Mouse (Mus musculus) liver, embryonic 14.5 days (tissue): ENCODE results near the gene R3hdm2. TPM values are rescaled to one million over a fixed set of nuclear protein-coding genes. Genes with fewer than 3 reads are reported as not detected.

Experiments
- ATAC-seq: fragments of 200-750 bp; cut with Nextera tagmentation; 2 replicates; pipeline ENCODE4 v1.8.0; 2017; ENCODE audit warnings: moderate number of reproducible peaks, mild to moderate bottlenecking, moderate library complexity; ENCODE audit not compliant: insufficient read depth
- DNase-seq, 3 experiments: peaks; one replicate each; pipeline ENCODE4 v3.0.0-alpha.2; 2012 to 2013; ENCODE audit warnings: low read depth in 3 of 3, low spot score in 3 of 3
- H3K27ac ChIP-seq: fragments of 300-500 bp; sonication (generic); 2 replicates; pipeline ENCODE4 v1.5.1; 2014; ENCODE audit warnings: moderate library complexity, mild to moderate bottlenecking, control low read depth, inconsistent platforms
- H3K27me3 ChIP-seq: fragments of 300-500 bp; sonication (generic); 2 replicates; pipeline ENCODE4 v1.6.1; 2014; ENCODE audit warnings: mild to moderate bottlenecking, low read length, moderate library complexity; ENCODE audit not compliant: control insufficient read depth, insufficient read depth
- H3K36me3 ChIP-seq: fragments of 300-500 bp; sonication (generic); replicated peaks from 2 replicates; pipeline ENCODE4 v1.6.1; 2014; ENCODE audit warnings: low read depth; ENCODE audit not compliant: control insufficient read depth, insufficient read depth
- H3K4me1 ChIP-seq, 2 experiments: fragments of 200-500 bp in 1 of 2; fragments of 300-500 bp in 1 of 2; sonication (generic) in 1 of 2; replicated peaks; 2 replicates each; pipeline ENCODE4 v1.6.1; 2012 to 2014; ENCODE audit warnings: antibody characterized with exemption in 1 of 2, inconsistent platforms in 1 of 2, low read length in 1 of 2; ENCODE audit not compliant: control insufficient read depth in 2 of 2, insufficient read depth in 2 of 2
- H3K4me2 ChIP-seq: fragments of 300-500 bp; sonication (generic); 2 replicates; pipeline ENCODE4 v1.6.1; 2014; ENCODE audit warnings: low read depth, mild to moderate bottlenecking, control low read depth, moderate library complexity
- H3K4me3 ChIP-seq, 2 experiments: fragments of 200-500 bp in 1 of 2; fragments of 300-500 bp in 1 of 2; sonication (generic) in 1 of 2; 2 replicates each; pipeline ENCODE4 v1.5.1; 2012 to 2014; ENCODE audit warnings: low read depth in 2 of 2, low read length in 2 of 2, mild to moderate bottlenecking in 2 of 2, control low read depth in 1 of 2, inconsistent platforms in 1 of 2, moderate library complexity in 1 of 2; ENCODE audit not compliant: insufficient read depth in 1 of 2
- H3K9ac ChIP-seq: fragments of 300-500 bp; sonication (generic); replicated peaks from 2 replicates; pipeline ENCODE4 v1.6.1; 2014; ENCODE audit warnings: mild to moderate bottlenecking, control low read depth, moderate library complexity
- H3K9me3 ChIP-seq: fragments of 300-500 bp; sonication (generic); 2 replicates; pipeline ENCODE4 v1.6.1; 2016; ENCODE audit warnings: low read length, mixed read lengths; ENCODE audit not compliant: control insufficient read depth
- CTCF ChIP-seq: IDR thresholded peaks from 2 replicates; pipeline ENCODE4 v1.5.1; 2016; ENCODE audit warnings: antibody characterized with exemption, low read depth, control low read depth
- EP300 ChIP-seq: IDR thresholded peaks from 2 replicates; pipeline ENCODE4 v1.6.1; 2016; ENCODE audit warnings: antibody characterized with exemption, low read depth
- WGBS: fragments of 180-500 bp; shearing (Covaris S2); extraction: QIAGEN DNeasy Blood & Tissue Kit; methylation state at CpG from one replicate; pipeline ENCODE4 v1.1.7; 2014; ENCODE audit not compliant: insufficient replicate concordance; 5-methylcytosine and 5-hydroxymethylcytosine counted together
- polyA plus RNA-seq, 2 experiments: library from polyadenylated mRNA; depleted of rRNA in 1 of 2; stranded (reverse) in 1 of 2; unstranded in 1 of 2; fragments of >200 nt; fragmentation: Nextera tagmentation in 1 of 2; extraction: Ambion mirVana in 1 of 2; gene quantifications; 2 replicates each; pipeline versions ENCODE4 v1.2.1 to v1.2.3; 2012 to 2014

R3hdm2 gene
- polyA plus RNA-seq, 2 experiments = 9.0 to 10.9 TPM

DNA sequence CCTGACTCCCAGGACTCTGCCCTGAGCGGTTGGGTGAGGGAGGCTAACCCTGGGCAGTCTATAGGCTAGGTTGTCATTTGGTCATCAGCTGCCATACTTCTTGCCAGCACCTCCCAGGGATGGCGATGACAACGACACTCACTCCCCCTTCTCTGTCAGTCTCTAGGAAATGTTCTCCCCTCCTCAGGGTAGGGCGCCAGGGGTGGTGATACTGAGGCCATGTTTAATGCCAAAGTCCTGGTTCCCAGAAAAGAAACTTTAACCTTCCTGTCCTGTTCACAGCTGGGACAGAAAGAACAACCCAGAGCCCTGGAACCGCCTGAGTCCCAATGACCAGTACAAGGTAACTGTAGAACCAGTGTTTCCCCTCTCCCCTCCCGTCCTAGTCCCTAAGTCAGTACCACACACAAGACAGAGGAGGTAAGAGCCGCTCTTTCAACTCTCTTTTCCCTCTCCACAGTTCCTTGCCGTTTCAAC is 135.9 kb downstream of the R3hdm2 start:
- H3K4me1 ChIP-seq = peaks cover 16 to 34% of the 10 kb centered on the region in 2 experiments
- H3K27ac ChIP-seq = no peak overlapping the region; the same call in 1 of the 2 replicates
- no peak overlapping the region for H3K4me3 ChIP-seq
- no peak for ATAC-seq
- no peak for TF ChIP-seq CTCF
- TF ChIP-seq EP300 = no peak
- H3K9me3 ChIP-seq = no peaks in the 10 kb centered on the region
- no peak overlapping the region for H3K9ac ChIP-seq
- 28% methylated on average over 8 of the region's 8 CpGs for WGBS
- H3K36me3 ChIP-seq = peaks cover 36% of the 10 kb centered on the region
- peaks cover 35% of the 10 kb centered on the region for H3K27me3 ChIP-seq
- H3K4me2 ChIP-seq = peak overlapping the region; percentile 44
- no peak for DNase-seq

GRCm38 (mm10) chr10:127516576-127517260 is 136.6 kb downstream of the R3hdm2 start:
- DNase-seq (peak in 1 of 3 experiments; percentile 54), ATAC-seq (peak; percentile 42)
- H3K9me3 ChIP-seq = no peaks in the 10 kb centered on the region
- WGBS = 28% methylated on average over 30 of the region's 30 CpGs
- H3K27me3 ChIP-seq = peaks cover 28% of the 10 kb centered on the region
- peak overlapping the region in 1 of 2 experiments; percentile 5; a peak in 1 of 4 replicates for H3K4me3 ChIP-seq
- H3K4me1 ChIP-seq = peaks cover 20 to 41% of the 10 kb centered on the region in 2 experiments
- peak overlapping the region; percentile 44 for H3K4me2 ChIP-seq
- no peak overlapping the region for H3K27ac ChIP-seq
- no peak for TF ChIP-seq CTCF
- TF ChIP-seq EP300 = peak; percentile 75
- H3K36me3 ChIP-seq = peaks cover 36% of the 10 kb centered on the region
- peak overlapping the region; percentile 23; the same call in 1 of the 2 replicates for H3K9ac ChIP-seq

GRCm38 (mm10) chr10:127517941-127518340 is 137.8 kb downstream of the R3hdm2 start:
- Histone ChIP-seq H3K36me3 (peaks cover 36% of the 10 kb centered on the region), H3K4me1 (peaks cover 20 to 44% of the 10 kb centered on the region in 2 experiments), H3K27ac (no peak overlapping the region), H3K4me3 (no peak overlapping the region), H3K9me3 (no peaks in the 10 kb centered on the region), H3K4me2 (no peak overlapping the region), H3K27me3 (peaks cover 18% of the 10 kb centered on the region), H3K9ac (no peak overlapping the region)
- DNase-seq = no peak
- 95% methylated on average over 22 of the region's 22 CpGs for WGBS
- no peak for ATAC-seq
- TF ChIP-seq CTCF (no peak), EP300 (no peak)

GRCm38 (mm10) chr10:127519041-127519701 is 139.0 kb downstream of the R3hdm2 start:
- 91% methylated on average over 25 of the region's 26 CpGs for WGBS
- peaks cover 18% of the 10 kb centered on the region for H3K27me3 ChIP-seq

More at GRCm38 (mm10) chr10:127519041-127519701, 139.0 kb downstream of the R3hdm2 start:
- H3K9ac ChIP-seq = no peak overlapping the region
- H3K27ac ChIP-seq = no peak overlapping the region
- DNase-seq = no peak
- no peaks in the 10 kb centered on the region for H3K9me3 ChIP-seq
- H3K36me3 ChIP-seq = peaks cover 36% of the 10 kb centered on the region
- peaks cover 17 to 38% of the 10 kb centered on the region in 2 experiments for H3K4me1 ChIP-seq
- no peak overlapping the region for H3K4me3 ChIP-seq
- TF ChIP-seq CTCF (no peak), EP300 (no peak)
- no peak overlapping the region for H3K4me2 ChIP-seq
- no peak for ATAC-seq
